Mouse (Mus musculus) Patski (cell line): ENCODE measurements at regions not wholly inside any gene's neighbourhood (a gene's known extent, or its start where the extent isn't known, plus 50 kb on each side); places are given as distances from the start of the nearest gene placed in this dataset.
"Not testable (repeated sequence)": the region's sequence is repeated elsewhere in the genome, so short reads cannot be mapped to it uniquely, and the experiment has no call there.

ENCODE experiments used
- ATAC-seq: fragments of 100-300 bp; one replicate; pipeline ENCODE4 v1.8.0; 2021
- CTCF ChIA-PET: fragments of 350-600 bp; sonication (Branson Sonifier 250); formaldehyde crosslinking; loops from one replicate; lab custom pipeline; 2022; ENCODE audit warnings: inconsistent platforms; lab: Charles Lee
- POLR2A ChIA-PET: fragments of 350-600 bp; sonication (Branson Sonifier 250); formaldehyde crosslinking; loops from one replicate; lab custom pipeline; 2022; ENCODE audit warnings: antibody characterized with exemption, inconsistent platforms; lab: Charles Lee
- DNase-seq: peaks from one replicate; pipeline ENCODE4 v3.0.0-alpha.2; 2011; ENCODE audit warnings: low read depth, low spot score
- H3K27me3 ChIP-seq: fragments of 371-371 bp; one replicate; pipeline ENCODE4 v1.5.1; 2021
- CTCF ChIP-seq: fragments of 100-300 bp; IDR thresholded peaks from one replicate; pipeline ENCODE4 v1.5.1; 2021
- in situ Hi-C: fragments of 300-500 bp; cut with MboI; formaldehyde crosslinking; loops from 3 replicates; pipeline ENCODE4 v1.11.1; 2018; ENCODE audit warnings: low pct_unique_long_range_greater_than_20kb, mixed read lengths

DNA sequence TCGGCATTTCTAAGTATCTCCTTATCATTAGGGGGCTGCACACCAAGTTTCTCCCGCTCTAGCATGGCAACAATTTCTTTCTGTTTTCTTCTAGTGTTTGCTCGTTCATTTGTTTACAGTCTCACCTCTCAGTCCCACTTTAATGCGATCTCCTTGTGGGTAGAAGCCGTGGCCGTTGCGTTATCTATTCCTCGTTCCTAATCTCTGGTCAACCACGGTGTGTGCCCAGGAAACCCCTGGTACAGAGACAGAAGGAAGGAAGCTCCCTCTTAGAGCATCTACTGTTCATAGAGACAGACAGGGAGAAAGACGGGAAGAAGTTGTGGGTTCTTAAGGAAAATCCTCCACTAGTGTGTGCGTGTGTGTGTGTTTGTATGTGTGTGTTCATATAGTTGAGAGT, 110.9 kb upstream of the Klf3 start:
- no peak for TF ChIP-seq CTCF
- no peaks in the 10 kb centered on the region for H3K27me3 ChIP-seq
- in situ Hi-C loops: no loop called here
- no peak for ATAC-seq
- POLR2A ChIA-PET: no interaction called here
- CTCF ChIA-PET: no interaction called here
- no peak for DNase-seq

DNA sequence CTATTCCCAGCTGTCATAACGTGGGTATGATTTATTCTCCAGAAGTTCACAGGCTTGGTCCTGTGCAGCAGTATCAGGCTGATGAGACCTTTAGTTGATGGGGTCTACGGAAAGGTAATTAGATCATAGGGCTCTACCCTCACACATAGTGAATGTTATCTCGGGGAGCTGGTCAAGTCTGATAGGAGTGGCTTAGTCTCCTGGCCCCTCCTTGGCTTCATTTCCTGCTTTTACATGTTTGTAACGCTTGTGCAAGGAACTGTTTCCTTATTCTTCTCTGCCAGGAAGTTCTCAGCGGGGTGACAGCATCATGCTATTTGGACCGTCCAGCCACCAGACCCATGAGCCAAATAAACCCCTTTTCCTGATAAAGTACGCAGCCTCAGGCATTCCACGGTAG, 109.6 kb upstream of the Klf3 start:
- in situ Hi-C loops: no loop called here
- POLR2A ChIA-PET: no interaction called here
- DNase-seq: no peak

DNA sequence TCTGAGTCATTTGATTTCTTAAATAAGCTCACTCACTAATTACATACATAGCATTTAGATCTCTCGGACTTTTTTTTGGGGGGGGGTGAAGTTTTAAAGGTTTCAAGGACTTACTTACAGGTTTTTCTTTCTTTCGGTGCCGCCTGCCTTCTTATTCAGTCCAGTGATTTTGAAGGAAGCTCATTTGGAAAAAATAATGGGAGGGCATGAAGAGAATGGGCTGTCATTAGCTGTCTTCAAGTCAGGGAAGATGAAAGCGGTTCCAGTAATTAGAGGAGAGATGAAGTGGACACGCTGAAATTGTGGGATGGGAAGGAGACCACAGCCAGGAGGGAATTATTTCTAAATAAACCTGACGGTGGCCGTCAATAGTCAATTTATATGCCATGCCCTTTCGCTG, 108.6 kb upstream of the Klf3 start:
- DNase-seq: no peak
- H3K27me3 ChIP-seq: no peaks in the 10 kb centered on the region
- in situ Hi-C loops: no loop called here
- CTCF ChIA-PET: no interaction called here
- POLR2A ChIA-PET: no interaction called here
- TF ChIP-seq CTCF: no peak
- ATAC-seq: no peak

More for the DNA sequence above, 109.6 kb upstream of the Klf3 start:
- no peaks in the 10 kb centered on the region for H3K27me3 ChIP-seq
- no peak for TF ChIP-seq CTCF
- CTCF ChIA-PET: no interaction called here
- ATAC-seq: no peak

DNA sequence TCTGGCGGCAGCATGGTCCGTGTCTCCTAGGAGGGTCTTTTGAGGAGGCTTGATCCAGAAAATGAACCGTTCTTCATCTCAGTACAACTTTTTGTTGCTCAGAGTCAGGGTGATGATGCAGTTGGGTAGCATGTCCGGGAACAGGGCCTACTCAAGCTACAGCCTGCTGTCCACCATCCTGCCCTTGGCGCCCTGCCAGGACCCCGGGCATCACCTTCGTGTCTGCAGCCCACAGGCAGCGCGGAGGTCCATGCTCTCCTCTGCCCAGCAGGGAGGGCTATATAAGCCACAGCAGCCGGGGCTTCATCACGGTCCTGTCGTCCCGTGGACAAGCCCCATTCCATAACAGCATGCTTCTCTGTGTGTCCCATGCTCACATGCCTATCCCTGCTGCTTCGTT, 107.1 kb upstream of the Klf3 start:
- in situ Hi-C loops: no loop called here

DNA sequence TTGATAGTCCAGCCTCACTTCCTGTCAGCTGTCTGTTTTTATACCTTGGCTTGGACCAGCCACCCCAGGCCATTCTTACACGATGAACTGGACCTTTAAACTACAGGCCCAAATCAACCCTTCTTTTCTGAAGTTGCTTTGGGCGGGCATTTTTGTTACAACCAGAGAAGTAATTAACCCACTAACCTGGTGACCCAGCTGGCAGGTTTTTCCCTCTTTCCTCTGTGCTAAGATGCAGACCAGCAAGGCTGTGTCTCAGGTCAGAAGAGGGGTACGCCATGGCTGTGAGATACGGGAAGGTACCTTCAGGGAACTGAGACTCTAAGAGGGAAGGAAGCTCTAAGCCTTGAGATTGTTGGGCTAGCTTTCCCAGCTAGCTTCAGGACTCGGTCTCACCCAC, 105.7 kb upstream of the Klf3 start:
- H3K27me3 ChIP-seq: no peaks in the 10 kb centered on the region
- in situ Hi-C loops: no loop called here
- ChIA-PET POLR2A (no interaction called here), CTCF (interaction anchor here (0.7 to 1.5 kb wide), 2 partner anchors 12 to 117 kb away, joined by 3 read pairs; no protein-coding TSS in a partner anchor)
- no peak for DNase-seq
- no peak for ATAC-seq
- TF ChIP-seq CTCF: no peak

More for the DNA sequence above, 107.1 kb upstream of the Klf3 start:
- POLR2A ChIA-PET: no interaction called here
- ATAC-seq (no peak), DNase-seq (no peak)
- H3K27me3 ChIP-seq: no peaks in the 10 kb centered on the region
- TF ChIP-seq CTCF: no peak
- CTCF ChIA-PET: interaction anchor here (1.0 kb wide), 1 partner anchor 47 kb away, joined by 3 read pairs; no protein-coding TSS in a partner anchor

DNA sequence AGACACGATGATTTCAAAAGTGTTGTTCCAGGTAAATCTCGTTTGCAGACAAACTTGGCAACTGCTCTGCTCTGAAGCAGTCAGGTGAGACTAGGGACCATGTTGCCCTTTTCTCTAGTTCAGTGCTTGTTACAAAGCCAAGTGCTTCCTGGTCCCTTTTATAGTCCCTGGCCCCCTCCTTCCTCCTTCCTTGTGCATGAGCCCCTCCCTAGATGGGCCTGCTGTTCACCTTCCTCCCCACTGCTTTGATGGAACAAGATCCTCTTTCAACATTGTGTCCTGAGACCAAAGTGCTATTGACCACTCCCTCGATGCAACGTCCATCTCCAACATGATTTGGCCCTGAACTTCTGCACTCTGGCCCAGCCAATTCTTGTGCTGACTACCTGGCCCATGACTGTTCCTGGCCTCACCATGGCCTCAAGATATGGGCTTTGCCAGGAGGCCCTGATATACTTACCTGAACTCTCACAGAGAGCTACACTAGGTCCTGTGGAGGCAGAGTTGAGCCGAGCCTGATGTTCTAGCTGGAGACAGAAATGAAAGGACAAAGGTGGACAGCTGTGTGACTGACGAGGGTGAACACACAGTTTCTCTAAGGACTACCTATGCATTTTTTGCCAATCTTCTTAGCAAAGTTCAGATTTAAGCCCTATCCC, 104.6 kb upstream of the Klf3 start:
- no peak for TF ChIP-seq CTCF
- ChIA-PET POLR2A (no interaction called here), CTCF (interaction anchor here (1.0 kb wide), 1 partner anchor 14 kb away, joined by 3 read pairs; no protein-coding TSS in a partner anchor)
- in situ Hi-C loops: no loop called here
- ATAC-seq (no peak), DNase-seq (no peak)
- no peaks in the 10 kb centered on the region for H3K27me3 ChIP-seq

DNA sequence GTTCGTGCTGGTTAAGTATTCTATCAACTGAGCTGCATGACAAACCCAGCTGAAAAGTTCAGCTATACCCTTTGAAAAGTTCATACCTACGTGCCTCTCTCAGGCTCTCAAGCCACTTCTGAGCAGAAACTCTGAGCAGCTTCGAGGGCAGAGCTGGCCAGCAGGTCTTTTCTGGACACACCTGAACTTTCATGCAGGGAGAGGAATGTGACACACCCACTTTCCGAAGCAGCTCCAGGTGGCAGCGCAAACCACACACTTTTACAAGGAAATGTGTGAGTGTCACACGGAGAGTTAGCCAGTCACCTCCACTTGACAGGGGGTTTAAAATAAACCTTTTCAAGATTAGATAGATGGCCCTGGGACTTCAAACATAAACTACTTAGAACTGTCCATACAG, 103.2 kb upstream of the Klf3 start:
- POLR2A ChIA-PET: no interaction called here
- no peak for TF ChIP-seq CTCF
- CTCF ChIA-PET: interaction anchor here (1.8 kb wide), 1 partner anchor 10 kb away, joined by 4 read pairs; no protein-coding TSS in a partner anchor
- ATAC-seq: no peak
- H3K27me3 ChIP-seq: no peaks in the 10 kb centered on the region
- DNase-seq: no peak
- in situ Hi-C loops: no loop called here

DNA sequence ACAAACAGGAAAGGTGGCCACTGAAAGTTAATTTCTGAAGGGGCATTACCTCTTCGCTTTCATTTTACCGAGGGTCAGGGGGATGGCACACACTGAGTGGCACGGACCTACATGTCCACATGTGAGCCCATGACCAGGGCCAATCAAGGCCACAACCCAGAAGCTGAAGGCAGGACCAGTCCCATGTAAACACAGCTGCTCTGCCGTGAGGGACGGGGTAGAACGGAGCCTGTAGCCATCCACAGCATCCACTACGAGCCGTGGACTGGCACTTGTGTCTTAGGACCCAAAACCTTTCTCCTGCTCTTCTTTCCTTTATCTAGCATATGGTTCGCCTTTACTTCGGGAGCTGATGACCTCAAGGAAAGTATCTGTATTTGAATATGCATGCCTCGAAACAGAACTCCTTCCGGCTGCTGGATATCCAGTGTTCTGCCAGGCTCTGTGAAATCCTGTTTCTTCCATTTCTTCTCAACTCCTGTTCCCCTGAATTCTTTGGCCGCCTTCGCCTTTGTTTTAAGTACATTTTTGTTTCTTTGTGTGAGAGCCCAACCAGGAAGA, 101.9 kb upstream of the Klf3 start:
- ATAC-seq (no peak), DNase-seq (no peak)
- no peaks in the 10 kb centered on the region for H3K27me3 ChIP-seq
- in situ Hi-C loops: no loop called here
- ChIA-PET POLR2A (no interaction called here), CTCF (interaction anchor here (1.4 to 1.8 kb wide), 2 partner anchors 11 to 27 kb away, joined by 3 to 4 read pairs; no protein-coding TSS in a partner anchor)
- no peak for TF ChIP-seq CTCF

DNA sequence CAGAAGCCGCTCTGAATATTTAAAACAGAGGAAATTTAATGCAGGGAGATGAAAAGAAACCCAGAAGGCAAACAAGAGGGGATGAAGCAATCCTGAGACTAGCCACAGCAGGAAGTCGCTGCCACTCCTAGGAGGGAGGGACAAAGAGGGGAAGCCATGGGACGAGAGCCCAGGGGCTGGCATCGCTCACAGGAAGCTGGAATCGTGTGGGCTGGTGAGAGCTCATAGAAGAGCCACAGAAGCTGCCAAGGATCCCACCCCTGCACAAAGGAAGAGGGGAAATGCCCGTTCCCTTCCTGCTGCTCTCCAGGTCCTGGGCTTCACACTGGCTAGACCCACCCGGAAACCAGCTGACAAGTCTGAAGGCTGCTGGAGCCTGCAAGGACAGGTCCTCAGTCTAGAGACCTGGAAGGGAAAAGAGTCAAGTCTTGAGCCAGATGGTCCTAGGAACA, 101.4 kb upstream of the Klf3 start:
- ChIA-PET POLR2A (interaction anchor here (0.6 kb wide), 1 partner anchor 83 kb away, joined by 3 read pairs; no protein-coding TSS in a partner anchor), CTCF (interaction anchor here (1.4 kb wide), 1 partner anchor 26 kb away, joined by 3 read pairs; no protein-coding TSS in a partner anchor)
- DNase-seq (no peak), ATAC-seq (no peak)
- in situ Hi-C loops: no loop called here
- no peak for TF ChIP-seq CTCF
- H3K27me3 ChIP-seq: no peaks in the 10 kb centered on the region

DNA sequence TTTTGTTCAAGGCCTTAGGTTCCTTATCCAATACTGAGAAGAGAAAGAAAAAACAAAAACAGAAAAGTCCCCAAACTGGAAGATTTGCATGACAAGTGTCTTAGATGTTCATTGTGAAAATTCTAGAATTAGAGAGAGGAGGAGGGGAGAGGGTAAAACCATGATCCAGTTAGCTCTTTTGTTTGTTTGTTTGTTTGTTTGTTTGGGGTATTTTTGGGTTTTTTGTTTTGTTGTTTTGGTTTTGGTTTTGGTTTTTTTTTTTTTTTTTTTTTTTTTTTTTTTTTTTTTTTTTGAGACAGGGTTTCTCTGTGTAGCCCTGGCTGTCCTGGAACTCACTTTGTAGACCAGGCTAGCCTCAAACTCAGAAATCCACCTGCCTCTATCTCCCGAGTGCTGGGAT, 100.8 kb upstream of the Klf3 start:
- ATAC-seq, CTCF ChIA-PET, H3K27me3 ChIP-seq, in situ Hi-C loops, DNase-seq: not testable (repeated sequence)
- POLR2A ChIA-PET: interaction anchor here (0.6 kb wide), 2 partner anchors 83 to 84 kb away, joined by 3 to 6 read pairs; no protein-coding TSS in a partner anchor
